Mouse (Mus musculus) lung, embryonic 15.5 days (tissue): ENCODE results near the gene Acsm1. TPM values are rescaled to one million over a fixed set of nuclear protein-coding genes. Genes with fewer than 3 reads are reported as not detected.

Source experiments
- ATAC-seq: fragments of 200-750 bp; cut with Nextera tagmentation; 2 replicates; pipeline ENCODE4 v1.8.0; 2017; ENCODE audit warnings: moderate number of reproducible peaks, borderline replicate concordance; ENCODE audit not compliant: low FRiP score, low TSS enrichment; ENCODE audit errors: extremely low read depth
- H3K27ac ChIP-seq: fragments of 300-500 bp; sonication (generic); 2 replicates; pipeline ENCODE4 v1.5.1; 2015; ENCODE audit warnings: moderate library complexity, mild to moderate bottlenecking, inconsistent platforms
- H3K27me3 ChIP-seq: fragments of 300-500 bp; sonication (generic); 2 replicates; pipeline ENCODE4 v1.6.1; 2015; ENCODE audit warnings: inconsistent platforms
- H3K36me3 ChIP-seq: fragments of 300-500 bp; sonication (generic); 2 replicates; pipeline ENCODE4 v1.6.1; 2015; ENCODE audit warnings: inconsistent platforms
- H3K4me1 ChIP-seq: fragments of 300-500 bp; sonication (generic); 2 replicates; pipeline ENCODE4 v1.6.1; 2015; ENCODE audit warnings: inconsistent platforms
- H3K4me2 ChIP-seq: fragments of 300-500 bp; sonication (generic); 2 replicates; pipeline ENCODE4 v1.6.1; 2015; ENCODE audit warnings: inconsistent platforms, mild to moderate bottlenecking, moderate library complexity
- H3K4me3 ChIP-seq: fragments of 300-500 bp; sonication (generic); 2 replicates; pipeline ENCODE4 v1.5.1; 2015; ENCODE audit warnings: mild to moderate bottlenecking, inconsistent platforms
- H3K9ac ChIP-seq: fragments of 300-500 bp; sonication (generic); 2 replicates; pipeline ENCODE4 v1.6.1; 2015; ENCODE audit warnings: inconsistent platforms
- H3K9me3 ChIP-seq: fragments of 300-500 bp; sonication (generic); 2 replicates; pipeline ENCODE4 v1.6.1; 2016; ENCODE audit warnings: inconsistent platforms
- WGBS: fragments of 180-500 bp; shearing (Covaris S2); methylation state at CpG from one replicate; pipeline ENCODE4 v1.1.7; 2015; 5-methylcytosine and 5-hydroxymethylcytosine counted together
- polyA plus RNA-seq: library from polyadenylated mRNA; unstranded; fragments of >200 nt; fragmentation: Nextera tagmentation; extraction: Ambion mirVana; gene quantifications from 2 replicates; pipeline ENCODE4 v1.2.1, GENCODE M21; 2015

Acsm1 gene
- polyA plus RNA-seq, 1 experiment from 2014 or later = 4.0 TPM

DNA sequence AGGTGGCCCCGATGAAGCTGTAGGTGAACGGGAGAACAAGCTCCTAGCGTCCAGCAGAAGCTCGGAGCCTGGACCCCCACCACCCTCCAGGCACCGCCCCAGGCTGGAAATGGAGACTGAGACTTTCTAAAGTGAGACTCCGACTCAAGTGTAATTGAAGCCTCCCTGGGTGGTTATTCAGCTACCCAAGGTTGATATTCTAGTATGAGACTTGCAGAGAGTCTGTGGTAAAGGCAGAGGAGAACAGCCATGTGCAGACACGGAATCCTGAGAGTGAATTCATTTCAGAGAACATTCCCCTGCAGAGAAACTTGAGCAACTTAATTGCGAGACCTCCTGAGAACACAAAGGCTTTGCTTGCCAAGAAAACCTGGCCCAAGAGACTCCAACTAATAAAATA lies 73.3 kb downstream of the Acsm1 start:
- H3K27me3 ChIP-seq = no peaks in the 10 kb centered on the region
- no peak overlapping the region for H3K4me2 ChIP-seq
- no peaks in the 10 kb centered on the region for H3K36me3 ChIP-seq
- no peaks in the 10 kb centered on the region for H3K9me3 ChIP-seq
- H3K4me1 ChIP-seq = no peaks in the 10 kb centered on the region
- no peak for ATAC-seq
- no peak overlapping the region for H3K4me3 ChIP-seq
- no peak overlapping the region for H3K27ac ChIP-seq
- 54% methylated on average over 8 of the region's 8 CpGs for WGBS
- no peak overlapping the region for H3K9ac ChIP-seq

DNA sequence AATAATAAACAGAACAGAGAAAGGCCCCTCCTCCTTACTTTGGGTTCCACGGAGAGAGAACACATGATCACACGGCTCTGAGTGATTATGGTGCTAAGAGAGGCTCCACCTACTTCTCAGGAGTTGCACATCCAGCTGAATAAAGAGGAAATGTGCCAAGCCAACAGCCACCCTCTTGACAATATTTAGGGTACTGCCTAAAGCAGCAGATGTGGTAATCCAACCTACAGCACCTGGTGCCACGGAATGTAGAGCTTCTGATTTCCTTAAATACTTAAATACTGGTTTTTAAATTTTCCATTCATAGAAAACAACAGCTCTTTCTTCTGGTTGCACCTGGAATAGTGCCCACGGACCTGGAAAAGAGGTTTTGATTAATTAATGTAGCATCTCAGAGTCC lies 75.9 kb downstream of the Acsm1 start:
- Histone ChIP-seq H3K27me3 (no peaks in the 10 kb centered on the region), H3K27ac (no peak overlapping the region), H3K4me3 (no peak overlapping the region), H3K4me1 (no peaks in the 10 kb centered on the region), H3K36me3 (no peaks in the 10 kb centered on the region), H3K4me2 (no peak overlapping the region), H3K9me3 (no peaks in the 10 kb centered on the region), H3K9ac (no peak overlapping the region)
- no peak for ATAC-seq
- 47% methylated on average over 4 of the region's 4 CpGs for WGBS

DNA sequence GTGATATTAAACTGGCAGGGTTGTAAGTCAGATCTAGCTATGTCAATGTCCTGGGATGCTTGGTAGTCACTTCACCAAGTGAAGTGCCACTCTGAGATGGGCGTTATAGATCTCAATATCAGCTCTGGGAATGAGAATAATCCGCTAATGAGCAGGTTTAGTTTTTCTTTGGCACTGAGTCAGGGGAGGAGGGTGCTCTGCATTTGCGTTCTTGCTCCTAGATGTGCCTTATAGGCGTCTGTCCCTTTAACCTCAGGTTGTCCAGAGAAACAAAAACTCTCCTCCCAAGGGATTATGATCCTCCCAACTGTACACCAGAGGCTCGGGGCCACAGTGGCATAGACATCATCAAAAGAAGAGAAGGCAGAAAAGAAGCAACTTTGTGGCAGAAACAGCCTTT lies 82.9 kb downstream of the Acsm1 start, which contains the start of gene Acsm4:
TSS of gene Acsm4 (plus strand) at position 301 of the 400 bp plus-strand sequence.
- no peaks in the 10 kb centered on the region for H3K4me1 ChIP-seq
- H3K4me3 ChIP-seq = no peak within 1 kb of the TSS
- WGBS = 71% methylated on average over 5 of the region's 5 CpGs
- no peak within 1 kb of the TSS for H3K4me2 ChIP-seq
- no peak within 1 kb of the TSS for H3K27ac ChIP-seq
- no peak within 1 kb of the TSS for H3K9ac ChIP-seq
- ATAC-seq = no peak
- no peaks in the 10 kb centered on the region for H3K36me3 ChIP-seq
- H3K9me3 ChIP-seq = no peaks in the 10 kb centered on the region
- H3K27me3 ChIP-seq = no peaks in the 10 kb centered on the region

DNA sequence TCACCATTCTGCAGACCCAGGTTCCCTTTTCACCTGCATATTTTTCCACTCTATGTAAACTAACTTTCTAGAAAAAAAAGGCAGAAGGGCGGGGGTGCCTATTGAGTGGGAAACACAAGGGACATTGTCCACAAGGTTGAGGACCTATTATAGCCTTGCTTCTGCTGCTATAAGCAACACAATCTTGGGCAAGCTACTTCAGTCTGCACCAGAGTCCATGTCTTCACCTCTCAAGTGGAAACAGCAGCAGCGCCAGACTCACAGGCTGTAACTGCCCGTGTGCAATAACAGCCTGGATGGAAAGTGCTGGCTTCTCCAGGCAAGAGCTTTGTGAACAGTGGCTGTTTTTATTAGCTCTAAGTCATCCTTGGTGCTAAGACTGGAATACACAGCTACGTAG lies 85.5 kb downstream of the Acsm1 start:
- Histone ChIP-seq H3K27ac (no peak overlapping the region), H3K27me3 (no peaks in the 10 kb centered on the region), H3K4me2 (no peak overlapping the region), H3K36me3 (no peaks in the 10 kb centered on the region), H3K9me3 (no peaks in the 10 kb centered on the region), H3K4me1 (no peaks in the 10 kb centered on the region), H3K9ac (no peak overlapping the region), H3K4me3 (no peak overlapping the region)
- 0 out of 2 replicates have a peak, but pooled peaks have one; percentile 39 for ATAC-seq
- 55% methylated on average over 4 of the region's 4 CpGs for WGBS

DNA sequence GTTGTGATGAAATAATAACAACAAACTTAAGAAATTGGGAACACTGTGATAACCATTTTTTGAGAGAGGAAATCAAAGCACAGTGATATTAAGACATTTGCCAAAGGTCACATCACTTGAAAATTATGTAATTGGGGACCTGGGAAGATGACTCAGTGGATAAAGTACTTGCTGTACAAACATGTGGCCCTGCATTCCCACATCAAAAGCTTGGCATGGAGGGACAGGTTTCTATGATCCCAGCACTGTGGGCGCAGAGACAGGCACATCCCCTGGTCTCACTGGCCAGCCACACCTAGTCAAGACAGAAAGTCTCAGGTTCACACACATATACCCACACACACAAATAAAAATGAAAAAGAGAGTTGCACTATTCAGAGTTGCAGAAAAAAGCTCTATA lies 88.1 kb downstream of the Acsm1 start:
- no peak overlapping the region for H3K4me3 ChIP-seq
- H3K36me3 ChIP-seq = no peaks in the 10 kb centered on the region
- no peak for ATAC-seq
- no peaks in the 10 kb centered on the region for H3K27me3 ChIP-seq
- H3K9me3 ChIP-seq = no peaks in the 10 kb centered on the region
- no peaks in the 10 kb centered on the region for H3K4me1 ChIP-seq
- no peak overlapping the region for H3K4me2 ChIP-seq
- H3K9ac ChIP-seq = no peak overlapping the region
- 59% methylated on average over 1 of the region's 1 CpGs for WGBS
- H3K27ac ChIP-seq = no peak overlapping the region

Other genes starting within 250 kb of the Acsm1 start
- not detected in 2 replicates for gene Gp2, start 147.7 kb upstream of the Acsm1 start, polyA plus RNA-seq
- gene Umod, start 127.7 kb upstream of the Acsm1 start, polyA plus RNA-seq = not detected in 2 replicates
- 0.19 TPM in 1 of 2 replicates, not detected in the other for gene Acsm5, start 87.6 kb upstream of the Acsm1 start, polyA plus RNA-seq
- 0.14 TPM in 1 of 2 replicates, not detected in the other for gene Pdilt, start 83.5 kb upstream of the Acsm1 start, polyA plus RNA-seq
- gene Acsm2, start 52.7 kb upstream of the Acsm1 start, polyA plus RNA-seq = 0.20 TPM in 1 of 2 replicates, not detected in the other
- 0.09 TPM in 1 of 2 replicates, not detected in the other for gene Acsm4, start 83.0 kb downstream of the Acsm1 start, polyA plus RNA-seq
- 70.1 and 72.0 TPM in 2 replicates for gene Thumpd1, start 113.8 kb downstream of the Acsm1 start, polyA plus RNA-seq
- gene Acsm3, start 153.9 kb downstream of the Acsm1 start, polyA plus RNA-seq = 0.15 and 0.29 TPM in 2 replicates
- gene Rexo5, start 187.0 kb downstream of the Acsm1 start, polyA plus RNA-seq = 22.8 and 23.9 TPM in 2 replicates
- gene Eri2, start 187.0 kb downstream of the Acsm1 start, polyA plus RNA-seq = 26.3 and 26.7 TPM in 2 replicates